Mouse (Mus musculus) heart, embryonic 11.5 days (tissue): ENCODE results near the gene Tshb. TPM values are rescaled to one million over a fixed set of nuclear protein-coding genes. Genes with fewer than 3 reads are reported as not detected.

Source experiments
- polyA plus RNA-seq: library from polyadenylated mRNA; unstranded; fragments of >200 nt; fragmentation: Nextera tagmentation; extraction: Ambion mirVana; gene quantifications from 2 replicates; pipeline ENCODE4 v1.2.1, GENCODE M21; 2014

The Tshb gene
- polyA plus RNA-seq, 1 experiment from 2014 or later: 0.13 TPM

Other genes starting within 250 kb of the Tshb start
- 34.3 and 40.9 TPM in 2 replicates for gene Tspan2, start 48.2 kb downstream of the Tshb start, polyA plus RNA-seq
- gene Sycp1, start 153.4 kb upstream of the Tshb start, polyA plus RNA-seq: not detected in 2 replicates
- 0.32 and 0.64 TPM in 2 replicates for gene Nr1h5, start 181.4 kb upstream of the Tshb start, polyA plus RNA-seq
- 88.0 and 89.4 TPM in 2 replicates for gene Sike1, start 213.0 kb upstream of the Tshb start, polyA plus RNA-seq
- 335 and 357 TPM in 2 replicates for gene Csde1, start 237.7 kb upstream of the Tshb start, polyA plus RNA-seq